In genomic region chr12:29951485-29951884, GRCm38 (mm10) we compare ENCODE assay signal across 15 mouse cellular contexts. TPM values are rescaled to one million over a fixed set of nuclear protein-coding genes. Genes with fewer than 3 reads are reported as not detected.
DNase-seq lines count a peak whose midpoint lies in the region; ATAC-seq and TF ChIP-seq lines count a peak whose summit lies in the region.
"Had no signal": no experiment of that assay in that cellular context is flagged by ENCODE, and none has a peak within 500 bp of the region (broad histone marks: within the 10 kb centered on the region; RNA-seq: fewer than 3 reads in every experiment).

No protein-coding gene starts in this region.

- H3K4me3 ChIP-seq in intestine, embryonic 14.5 days (ENCODE audit: low read depth, low read length), result no peak overlapping the region
- no peak overlapping the region for H3K4me3 ChIP-seq in intestine, postnatal 0 days (ENCODE audit: low read depth, low read length)
- H3K4me3 ChIP-seq in liver, adult 2 months (ENCODE audit: insufficient read depth, low read depth, low read length), result no peak overlapping the region
- H3K4me3 ChIP-seq in stomach, embryonic 16.5 days (replicated peaks; ENCODE audit: low read length), result no peak overlapping the region
- H3K4me3 ChIP-seq in stomach, postnatal 0 days (ENCODE audit: low read depth, low read length), result no peak overlapping the region
- H3K4me3 ChIP-seq: forebrain, embryonic 10.5 days; limb, embryonic 13.5 days; midbrain, embryonic 12.5 days had no signal

- peaks cover 25% of the 10 kb centered on the region for H3K4me1 ChIP-seq in intestine, embryonic 14.5 days (replicated peaks; ENCODE audit: control insufficient read depth, insufficient read depth, low read length)
- 0 out of 2 replicates have a peak, but pooled peaks cover 6% of the 10 kb centered on the region for H3K4me1 ChIP-seq in intestine, postnatal 0 days (replicated peaks; ENCODE audit: control insufficient read depth, insufficient read depth, low read length)
- peaks cover 4% of the 10 kb centered on the region for H3K4me1 ChIP-seq in liver, adult 2 months (ENCODE audit: control insufficient read depth, insufficient read depth, low read length)
- H3K4me1 ChIP-seq in stomach, embryonic 16.5 days (ENCODE audit: control insufficient read depth, insufficient read depth, low read length), result peaks cover 34% of the 10 kb centered on the region
- H3K4me1 ChIP-seq in stomach, postnatal 0 days (replicated peaks; ENCODE audit: control insufficient read depth, insufficient read depth), result peaks cover 5% of the 10 kb centered on the region; the same call in 1 of the 2 replicates

- DNase-seq in heart, adult 11 months, result peak; percentile 91
- no peak for DNase-seq in heart, postnatal 25 days (ENCODE audit: low spot score)
- no peak for DNase-seq in intestine, embryonic 14.5 days (ENCODE audit: low spot score)
- DNase-seq in liver, adult 2 months (ENCODE audit: extremely low read depth, low read depth, low spot score), result no peak
- DNase-seq in liver, result no peak
- DNase-seq in stomach, postnatal 0 days (ENCODE audit: low spot score), result no peak
- DNase-seq: cerebellum, adult 8-10 months; right cerebral cortex, postnatal 14 days had no signal

- no peak overlapping the region for H3K4me2 ChIP-seq in intestine, embryonic 14.5 days (ENCODE audit: low read length)
- no peak overlapping the region for H3K4me2 ChIP-seq in intestine, postnatal 0 days (replicated peaks; ENCODE audit: low read depth)
- H3K4me2 ChIP-seq in stomach, embryonic 16.5 days (ENCODE audit: low read depth, low read length), result no peak overlapping the region
- no peak overlapping the region for H3K4me2 ChIP-seq in stomach, postnatal 0 days (replicated peaks; ENCODE audit: low read depth)
- H3K4me2 ChIP-seq: limb, embryonic 13.5 days; midbrain, embryonic 12.5 days had no signal

- intact Hi-C loops in heart, postnatal 25 days (cut with DNase I), result no loop called here

- no peaks in the 10 kb centered on the region for H3K27me3 ChIP-seq in intestine, embryonic 14.5 days (replicated peaks; ENCODE audit: control insufficient read depth, insufficient read depth, low read length)
- H3K27me3 ChIP-seq in intestine, postnatal 0 days (replicated peaks; ENCODE audit: control insufficient read depth, insufficient read depth, low read length), result no peaks in the 10 kb centered on the region
- H3K27me3 ChIP-seq in liver, adult 2 months (ENCODE audit: control insufficient read depth, insufficient read depth, low read length), result no peaks in the 10 kb centered on the region
- no peaks in the 10 kb centered on the region for H3K27me3 ChIP-seq in stomach, embryonic 16.5 days (ENCODE audit: control insufficient read depth, insufficient read depth, low read length)
- H3K27me3 ChIP-seq in stomach, postnatal 0 days (ENCODE audit: control insufficient read depth, insufficient read depth, low read length), result no peaks in the 10 kb centered on the region
- H3K27me3 ChIP-seq: CH12.LX; limb, embryonic 13.5 days; midbrain, embryonic 12.5 days had no signal

- H3K9ac ChIP-seq in intestine, embryonic 14.5 days (ENCODE audit: low read length), result no peak overlapping the region
- no peak overlapping the region for H3K9ac ChIP-seq in intestine, postnatal 0 days (ENCODE audit: low read depth, low read length)
- H3K9ac ChIP-seq in liver, adult 2 months (ENCODE audit: low read depth, low read length), result no peak overlapping the region
- H3K9ac ChIP-seq in stomach, embryonic 16.5 days (ENCODE audit: low read length), result no peak overlapping the region
- H3K9ac ChIP-seq in stomach, postnatal 0 days (ENCODE audit: low read length), result no peak overlapping the region
- H3K9ac ChIP-seq: limb, embryonic 13.5 days; midbrain, embryonic 12.5 days had no signal

- 0 out of 2 replicates have a peak, but pooled peaks cover 7% of the 10 kb centered on the region for H3K36me3 ChIP-seq in intestine, embryonic 14.5 days (ENCODE audit: control insufficient read depth, insufficient read depth, low read length)
- H3K36me3 ChIP-seq in intestine, postnatal 0 days (ENCODE audit: control insufficient read depth, insufficient read depth), result no peaks in the 10 kb centered on the region
- no peaks in the 10 kb centered on the region for H3K36me3 ChIP-seq in liver, adult 2 months (ENCODE audit: control insufficient read depth, insufficient read depth, low read length)
- H3K36me3 ChIP-seq in stomach, embryonic 16.5 days (ENCODE audit: control insufficient read depth, insufficient read depth, low read length), result no peaks in the 10 kb centered on the region
- H3K36me3 ChIP-seq in stomach, postnatal 0 days (ENCODE audit: control insufficient read depth, insufficient read depth, low read length), result no peaks in the 10 kb centered on the region
- H3K36me3 ChIP-seq: limb, embryonic 13.5 days had no signal

- no peak for TF ChIP-seq CTCF in intestine, postnatal 0 days (IDR thresholded peaks at IDR 0.05; ENCODE audit: low read depth)
- no peak for TF ChIP-seq CTCF in liver, adult 2 months (IDR thresholded peaks at IDR 0.05; ENCODE audit: low read depth, low read length)
- no peak for TF ChIP-seq CTCF in stomach, postnatal 0 days (IDR thresholded peaks at IDR 0.05; ENCODE audit: low read depth)

- TF ChIP-seq POLR2A in liver, adult 2 months (IDR thresholded peaks at IDR 0.05; ENCODE audit: extremely low read depth, insufficient read depth, low read length), result no peak

- no peak for TF ChIP-seq EP300 in stomach, postnatal 0 days (optimal IDR thresholded peaks at IDR 0.05)

- 84% methylated on average over 5 of the region's 5 CpGs for WGBS in intestine, embryonic 14.5 days
- WGBS in intestine, postnatal 0 days, result 87% methylated on average over 5 of the region's 5 CpGs
- 74% methylated on average over 5 of the region's 5 CpGs for WGBS in liver, adult 2 months
- 83% methylated on average over 5 of the region's 5 CpGs for WGBS in stomach, embryonic 16.5 days
- 82% methylated on average over 5 of the region's 5 CpGs for WGBS in stomach, postnatal 0 days

- no peaks in the 10 kb centered on the region; the same call in 1 of the 2 replicates for H3K79me2 ChIP-seq in liver, adult 2 months (ENCODE audit: control insufficient read depth, insufficient read depth, low read length)

- no peaks in the 10 kb centered on the region for H3K9me3 ChIP-seq in intestine, embryonic 14.5 days (ENCODE audit: control insufficient read depth, low read length)
- no peaks in the 10 kb centered on the region for H3K9me3 ChIP-seq in intestine, postnatal 0 days (ENCODE audit: control insufficient read depth)
- no peaks in the 10 kb centered on the region for H3K9me3 ChIP-seq in stomach, embryonic 16.5 days (replicated peaks; ENCODE audit: control insufficient read depth, low read length)
- no peaks in the 10 kb centered on the region for H3K9me3 ChIP-seq in stomach, postnatal 0 days (ENCODE audit: control insufficient read depth, low read length)
- H3K9me3 ChIP-seq: forebrain, embryonic 10.5 days; limb, embryonic 13.5 days; midbrain, embryonic 12.5 days had no signal

- H3K27ac ChIP-seq in intestine, embryonic 14.5 days (ENCODE audit: low read depth), result peak overlapping the region; percentile 1; the same call in 1 of the 2 replicates
- no peak overlapping the region for H3K27ac ChIP-seq in intestine, postnatal 0 days (ENCODE audit: low read depth, low read length)
- peak overlapping the region; percentile 23 for H3K27ac ChIP-seq in liver, adult 2 months (replicated peaks; ENCODE audit: insufficient read depth, low read depth, low read length)
- peak overlapping the region; percentile 8; the same call in 1 of the 2 replicates for H3K27ac ChIP-seq in stomach, embryonic 16.5 days (ENCODE audit: low read length)
- H3K27ac ChIP-seq in stomach, postnatal 0 days (replicated peaks), result no peak overlapping the region; the same call in 1 of the 2 replicates
- H3K27ac ChIP-seq: limb, embryonic 13.5 days; midbrain, embryonic 12.5 days had no signal

- ATAC-seq in intestine, embryonic 14.5 days (replicated peaks; ENCODE audit: low FRiP score, low TSS enrichment, low read depth), result no peak
- no peak for ATAC-seq in intestine, postnatal 0 days
- ATAC-seq in stomach, embryonic 16.5 days (ENCODE audit: insufficient read depth, low FRiP score), result no peak
- ATAC-seq in stomach, postnatal 0 days (ENCODE audit: low FRiP score, low TSS enrichment), result no peak
- ATAC-seq: hindbrain, postnatal 0 days had no signal

RNA-seq across cellular contexts. Expression of gene Pxdn, which starts 14.1 kb away (rescaled TPM):
- total RNA-seq in heart, postnatal 25 days (2021), result 10 to 100 TPM; 62.2 to 65.1 TPM
- polyA plus RNA-seq in intestine, embryonic 14.5 days (2014; fragmentation: Nextera tagmentation; extraction: Ambion mirVana), result 116 and 132 TPM in 2 replicates
- polyA plus RNA-seq in intestine, postnatal 0 days (2015; fragmentation: Nextera tagmentation; extraction: Ambion mirVana), result 18.4 TPM in 2 replicates
- total RNA-seq in liver, adult 2 months (2014; rRNA removed), result 7.8 and 9.7 TPM in 2 replicates
- polyA plus RNA-seq in liver, adult 2 months (2012; rRNA removed), result 7.2 and 9.1 TPM in 2 replicates
- polyA plus RNA-seq in stomach, embryonic 16.5 days (2015; fragmentation: Nextera tagmentation; extraction: Ambion mirVana), result 93.0 and 99.3 TPM in 2 replicates
- 19.4 and 20.9 TPM in 2 replicates for polyA plus RNA-seq in stomach, postnatal 0 days (2015; fragmentation: Nextera tagmentation; extraction: Ambion mirVana)

Comparison
In these comparisons a context has a peak if more than half of its experiments do, and no peak if none do; other contexts are left out.
1. H3K27ac ChIP-seq: peak in intestine, embryonic 14.5 days (single experiment), liver, adult 2 months (single experiment) and stomach, embryonic 16.5 days (single experiment); none in intestine, postnatal 0 days (single experiment) and stomach, postnatal 0 days (single experiment).